Mouse (Mus musculus): ENCODE data around the gene Fer1l4.

DNA sequence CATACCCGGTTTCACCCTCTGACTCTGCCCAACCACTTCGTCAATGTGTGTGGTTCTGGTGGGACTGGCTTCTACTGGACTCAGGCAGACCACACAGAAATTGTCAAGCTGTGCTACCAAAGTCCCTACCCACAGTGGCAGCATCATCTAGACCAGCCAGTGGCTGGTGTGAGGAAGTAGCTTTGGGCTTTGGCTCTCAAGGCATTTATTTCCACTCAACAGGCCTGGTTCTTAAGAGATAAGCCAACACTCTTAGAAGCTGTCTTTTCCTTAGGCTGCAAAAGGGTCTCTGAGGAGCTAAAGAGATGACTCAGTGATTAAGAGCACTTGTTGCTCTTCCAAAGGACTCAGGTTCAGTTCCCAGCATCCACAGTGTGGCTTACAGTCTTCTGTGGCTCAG lies 31.0 kb downstream of the Fer1l4 start:
- no peak for TF ChIP-seq CTCF (IDR thresholded peaks at IDR 0.05; ENCODE audit: borderline replicate concordance, insufficient read depth, low read length)
- no peak for TF ChIP-seq POLR2A (IDR thresholded peaks at IDR 0.05; ENCODE audit: low read depth, low read length)
